Mouse (Mus musculus): ENCODE measurements around the gene 4930442H23Rik. TPM values are rescaled to one million over a fixed set of nuclear protein-coding genes. Genes with fewer than 3 reads are reported as not detected.
"Not testable (repeated sequence)": the region's sequence is repeated elsewhere in the genome, so short reads cannot be mapped to it uniquely, and the experiment has no call there.

The 4930442H23Rik gene
- total RNA-seq, 4 experiments from 2014 or later = not detected

DNA sequence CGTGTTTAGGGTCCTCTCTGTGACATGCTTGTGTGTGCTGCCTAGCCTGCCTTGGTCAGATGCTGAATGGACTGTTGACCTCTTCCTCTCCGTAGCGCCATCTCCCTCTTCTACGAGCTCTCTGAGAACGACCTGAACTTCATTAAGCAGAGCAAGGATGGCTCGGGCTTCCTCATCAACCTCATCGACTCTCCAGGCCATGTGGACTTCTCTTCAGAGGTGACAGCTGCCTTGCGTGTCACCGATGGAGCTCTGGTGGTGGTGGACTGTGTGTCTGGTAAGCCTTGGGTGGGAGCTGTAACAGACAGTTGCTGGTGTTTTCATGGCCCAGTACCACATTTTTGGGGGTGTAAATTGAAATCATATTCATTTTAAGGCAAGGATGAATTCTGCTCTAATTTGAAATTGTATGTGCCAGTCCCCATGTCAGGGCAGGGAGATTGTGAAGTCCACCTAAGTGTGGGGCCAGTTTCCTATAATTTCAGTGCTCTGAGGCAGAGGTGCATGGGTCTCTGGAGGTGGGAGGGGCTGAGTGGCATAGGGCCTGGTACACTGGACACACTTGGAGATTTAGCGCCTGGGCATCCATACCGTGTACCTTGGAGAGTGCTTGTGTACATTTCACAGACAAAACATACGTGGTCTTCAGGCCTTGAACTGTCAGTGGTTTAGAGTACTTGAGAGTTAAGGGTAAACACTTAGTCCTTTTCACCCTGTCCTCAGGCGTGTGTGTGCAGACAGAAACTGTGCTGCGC lies 5.5 kb downstream of the 4930442H23Rik start:
- DNase-seq (ENCODE audit: low spot score in 2 of 2) = no peak

DNA sequence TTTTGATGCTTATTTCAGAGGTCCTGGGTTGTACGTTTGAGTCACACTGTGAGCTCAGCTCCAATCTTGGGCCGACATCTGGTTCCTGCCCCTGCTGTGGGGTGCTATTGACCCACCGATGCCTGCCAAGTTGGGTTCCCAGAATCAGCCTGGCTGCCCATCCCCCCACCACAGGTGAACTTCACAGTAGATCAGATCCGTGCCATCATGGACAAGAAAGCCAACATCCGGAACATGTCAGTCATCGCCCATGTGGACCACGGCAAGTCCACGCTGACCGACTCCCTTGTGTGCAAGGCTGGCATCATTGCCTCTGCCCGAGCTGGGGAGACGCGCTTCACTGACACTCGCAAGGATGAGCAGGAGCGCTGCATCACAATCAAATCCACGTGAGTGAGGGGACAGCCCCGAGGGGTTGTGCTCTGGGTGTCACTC lies 6.1 kb downstream of the 4930442H23Rik start:
- no peak for DNase-seq (ENCODE audit: low spot score in 2 of 2)

DNA sequence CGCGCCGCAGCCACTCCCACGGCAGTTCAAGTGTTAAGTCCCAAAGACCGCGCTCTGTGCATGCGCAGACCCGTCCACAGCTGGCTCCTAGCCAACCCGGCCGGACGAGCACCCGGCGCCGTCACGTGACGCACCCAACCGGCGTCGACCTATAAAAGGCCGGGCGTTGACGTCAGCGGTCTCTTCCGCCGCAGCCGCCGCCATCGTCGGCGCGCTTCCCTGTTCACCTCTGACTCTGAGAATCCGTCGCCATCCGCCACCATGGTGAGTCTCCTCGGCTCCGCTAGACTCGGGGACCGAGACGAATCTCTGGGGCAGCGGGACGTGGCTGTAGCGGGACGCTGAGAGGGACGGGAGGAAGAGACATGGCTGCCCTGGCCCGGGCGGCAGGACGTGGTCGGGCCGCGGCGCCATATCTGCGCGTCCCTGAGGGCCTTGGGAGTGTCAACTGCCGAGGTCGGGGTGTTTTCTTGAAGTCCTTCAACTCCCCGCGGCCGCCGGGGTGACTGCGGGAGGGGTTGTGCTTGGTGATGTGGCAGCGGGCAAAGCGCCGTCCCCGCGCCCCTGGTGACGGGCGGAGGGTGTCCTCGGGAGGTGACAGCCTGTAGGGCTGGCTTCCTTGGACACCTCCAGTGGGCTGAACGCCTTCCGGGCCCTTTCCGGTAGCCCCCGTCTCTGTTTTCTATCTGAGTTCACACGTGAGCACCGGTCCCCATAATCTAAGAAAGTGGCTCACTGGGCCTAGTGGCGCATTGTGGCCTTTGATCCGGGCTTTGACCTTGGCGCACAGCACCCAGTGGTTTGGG lies 7.0 kb downstream of the 4930442H23Rik start, which contains the start of gene Eef2:
Eef2 (plus strand) TSS at position 166 of the 806 bp plus-strand sequence.
- peak; percentile 95 to 99 for DNase-seq (ENCODE audit: low spot score in 2 of 2)

DNA sequence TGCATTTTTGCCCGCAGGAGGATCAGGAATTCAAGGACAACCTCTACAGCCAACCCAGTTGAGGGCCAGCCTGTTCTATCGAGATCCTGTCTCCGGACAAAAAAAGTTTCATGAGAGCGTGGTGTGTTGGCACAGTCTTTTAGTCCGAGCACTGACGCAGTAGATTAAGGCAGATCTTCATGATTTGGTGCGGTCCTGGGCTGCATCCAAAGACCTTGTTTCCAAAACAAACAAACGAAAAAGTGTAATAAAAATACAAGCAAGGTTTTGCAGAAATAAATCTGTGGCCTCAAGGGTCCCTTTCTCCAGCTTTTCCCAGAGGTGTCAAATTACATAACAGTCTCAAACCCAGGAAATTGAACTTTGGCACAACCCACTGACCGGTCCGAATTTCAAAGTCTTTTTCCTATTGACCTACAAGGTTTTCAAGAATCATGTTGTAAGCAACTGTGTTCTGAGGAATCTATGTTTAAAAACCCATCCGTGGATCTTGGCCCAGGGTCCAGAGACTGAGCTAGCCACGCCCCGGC lies 7.6 kb downstream of the 4930442H23Rik start:
- DNase-seq (ENCODE audit: low spot score in 2 of 2) = no peak

DNA sequence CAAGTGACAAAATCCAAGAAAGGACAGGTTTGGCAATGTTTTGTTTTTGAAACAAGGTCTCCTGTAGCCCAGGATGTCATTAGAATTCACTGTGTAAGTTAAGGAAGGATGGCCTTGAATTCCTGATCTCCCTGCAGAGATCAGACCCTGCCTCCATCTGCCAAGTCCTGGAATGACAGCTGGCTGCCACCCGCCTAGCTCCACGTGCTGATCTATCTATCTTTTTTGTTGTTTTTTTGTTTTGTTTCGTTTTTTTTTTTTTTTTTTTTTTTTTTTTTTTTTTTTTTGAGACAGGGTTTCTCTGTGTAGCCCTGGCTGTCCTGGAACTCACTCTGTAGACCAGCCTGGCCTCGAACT lies 8.3 kb downstream of the 4930442H23Rik start:
- DNase-seq (ENCODE audit: low spot score in 2 of 2) = not testable (repeated sequence)

DNA sequence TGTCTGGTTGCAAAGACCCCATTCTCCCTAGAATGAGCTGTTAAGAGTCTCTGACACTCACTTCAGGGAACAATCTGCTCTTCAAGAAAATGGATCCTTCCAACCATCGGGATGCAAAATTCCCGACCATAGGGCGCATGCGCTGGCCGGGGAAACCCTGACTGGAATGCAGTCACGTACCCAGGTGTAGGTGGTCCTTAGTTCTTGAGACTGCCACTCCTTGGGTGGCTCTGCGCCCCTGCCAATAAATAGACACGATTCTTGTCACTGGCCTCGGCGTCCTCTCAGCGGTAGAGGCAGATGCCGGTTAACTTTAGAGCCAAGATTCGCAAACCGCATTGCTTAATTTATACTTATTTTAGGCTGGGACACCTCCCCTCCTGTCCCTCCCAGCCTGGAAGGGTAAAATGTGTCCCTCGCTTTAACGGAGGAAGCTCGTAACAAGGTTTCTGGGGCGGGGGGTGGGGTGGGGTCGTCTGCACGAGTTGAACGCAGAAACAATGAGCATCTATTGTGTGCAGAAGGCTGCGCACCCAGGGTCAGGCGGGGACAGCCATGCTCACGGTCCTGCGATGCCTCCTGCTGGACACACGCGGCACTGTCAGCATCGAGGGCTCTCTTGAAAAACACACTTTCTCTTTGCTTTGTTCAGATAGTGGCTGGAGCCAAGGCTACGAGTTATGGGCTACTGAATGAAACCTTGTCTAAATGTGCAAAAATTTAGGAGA lies 8.9 kb downstream of the 4930442H23Rik start:
- DNase-seq (ENCODE audit: low spot score in 2 of 2) = peak; percentile 81 to 91

DNA sequence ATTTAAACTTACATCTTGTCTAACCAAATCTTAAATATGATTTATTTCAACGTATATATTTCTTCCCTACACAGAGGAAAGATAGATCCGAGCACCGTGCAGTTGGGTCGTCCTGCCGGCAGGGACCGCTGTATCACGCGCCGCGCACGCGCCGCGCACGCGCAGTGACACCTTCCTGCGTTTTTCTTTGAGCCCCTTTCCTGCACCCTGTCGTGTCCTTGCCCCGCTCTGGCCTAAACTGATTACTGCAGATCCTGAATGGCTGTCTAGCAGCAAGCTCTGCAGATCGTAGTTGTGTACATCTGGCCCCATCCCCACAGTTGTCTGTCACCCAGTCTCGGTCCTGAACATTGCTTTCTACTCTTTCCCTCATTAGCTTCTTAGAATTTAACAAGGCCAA lies 10.5 kb downstream of the 4930442H23Rik start:
- peak in 1 of 2 experiments; percentile 84 for DNase-seq (ENCODE audit: low spot score in 2 of 2)

DNA sequence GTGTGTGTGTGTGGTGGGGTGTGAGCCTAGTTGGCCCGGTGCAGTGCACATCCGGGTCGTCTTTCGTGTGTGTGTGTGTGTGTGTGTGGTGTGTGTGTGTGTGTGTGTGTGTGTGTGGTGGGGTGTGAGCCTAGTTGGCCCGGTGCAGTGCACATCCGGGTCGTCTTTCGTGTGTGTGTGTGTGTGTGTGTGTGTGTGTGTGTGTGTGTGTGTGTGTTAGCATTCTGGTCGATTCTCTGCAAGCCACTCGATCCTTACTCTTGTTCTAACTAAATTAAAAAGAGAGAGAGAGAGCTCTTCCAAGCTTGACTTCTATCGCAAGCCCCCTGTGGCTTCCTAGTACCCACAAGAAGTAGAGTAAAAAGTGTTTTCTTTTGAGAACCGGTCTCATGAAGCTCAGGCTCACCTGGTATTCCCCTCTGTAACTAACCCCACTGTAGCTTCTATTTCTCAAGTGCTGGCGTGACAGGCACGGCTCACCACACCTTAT lies 14.2 kb downstream of the 4930442H23Rik start:
- not testable (repeated sequence) for DNase-seq (ENCODE audit: low spot score in 2 of 2)

DNA sequence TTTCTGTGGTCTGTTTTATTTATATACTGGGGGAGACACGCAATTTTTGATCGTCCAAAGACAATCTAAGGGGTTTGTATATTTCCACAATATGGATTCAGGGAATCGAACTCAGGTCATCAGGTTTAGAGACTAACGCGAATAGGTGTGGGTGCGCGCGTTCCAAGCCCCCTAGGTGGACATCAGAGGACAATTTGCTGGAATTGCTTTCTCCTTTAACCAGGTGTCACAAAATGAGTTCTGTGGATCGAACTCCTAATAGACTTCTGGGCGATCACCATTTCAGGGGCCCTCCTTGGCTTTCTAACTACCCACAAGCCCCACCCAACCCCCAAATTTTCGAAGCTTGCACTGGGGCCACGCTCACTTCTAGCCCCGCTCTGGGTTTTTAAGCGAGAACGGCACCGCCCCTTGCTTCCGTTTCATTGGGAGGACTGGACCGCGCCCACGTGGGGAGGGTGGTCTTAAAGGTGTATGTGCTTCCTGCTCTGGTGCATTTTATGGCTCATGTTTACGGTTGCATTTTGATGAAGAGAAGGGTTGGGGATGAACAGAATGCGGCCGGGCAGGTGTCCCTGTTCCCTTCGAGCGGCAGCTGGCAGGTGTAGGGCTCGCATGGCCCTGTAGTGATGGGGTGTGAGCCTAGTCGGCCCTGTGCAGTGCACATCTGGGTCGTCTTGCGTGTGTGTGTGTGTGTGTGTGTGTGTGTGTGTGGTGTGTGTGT lies 15.0 kb downstream of the 4930442H23Rik start:
- DNase-seq (ENCODE audit: low spot score in 2 of 2) = peak in 1 of 2 experiments; percentile 74

DNA sequence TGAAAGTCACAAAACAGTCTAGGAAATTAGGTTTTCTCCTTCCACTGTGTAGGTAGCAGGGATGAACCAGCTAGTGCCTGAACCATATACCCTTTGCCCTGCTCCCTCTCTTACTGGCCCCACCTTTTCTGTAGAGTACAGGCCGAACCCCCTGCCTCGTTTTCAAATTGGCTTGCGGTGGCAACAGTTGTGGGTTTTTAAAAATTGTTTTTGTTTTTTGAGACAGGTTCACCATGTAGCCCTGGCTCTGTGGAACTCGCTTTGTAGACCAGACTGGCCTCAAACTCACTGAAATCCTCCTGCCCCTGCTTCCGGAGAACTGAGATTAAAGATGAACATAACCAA lies 15.6 kb downstream of the 4930442H23Rik start:
- no peak for DNase-seq (ENCODE audit: low spot score in 2 of 2)

DNA sequence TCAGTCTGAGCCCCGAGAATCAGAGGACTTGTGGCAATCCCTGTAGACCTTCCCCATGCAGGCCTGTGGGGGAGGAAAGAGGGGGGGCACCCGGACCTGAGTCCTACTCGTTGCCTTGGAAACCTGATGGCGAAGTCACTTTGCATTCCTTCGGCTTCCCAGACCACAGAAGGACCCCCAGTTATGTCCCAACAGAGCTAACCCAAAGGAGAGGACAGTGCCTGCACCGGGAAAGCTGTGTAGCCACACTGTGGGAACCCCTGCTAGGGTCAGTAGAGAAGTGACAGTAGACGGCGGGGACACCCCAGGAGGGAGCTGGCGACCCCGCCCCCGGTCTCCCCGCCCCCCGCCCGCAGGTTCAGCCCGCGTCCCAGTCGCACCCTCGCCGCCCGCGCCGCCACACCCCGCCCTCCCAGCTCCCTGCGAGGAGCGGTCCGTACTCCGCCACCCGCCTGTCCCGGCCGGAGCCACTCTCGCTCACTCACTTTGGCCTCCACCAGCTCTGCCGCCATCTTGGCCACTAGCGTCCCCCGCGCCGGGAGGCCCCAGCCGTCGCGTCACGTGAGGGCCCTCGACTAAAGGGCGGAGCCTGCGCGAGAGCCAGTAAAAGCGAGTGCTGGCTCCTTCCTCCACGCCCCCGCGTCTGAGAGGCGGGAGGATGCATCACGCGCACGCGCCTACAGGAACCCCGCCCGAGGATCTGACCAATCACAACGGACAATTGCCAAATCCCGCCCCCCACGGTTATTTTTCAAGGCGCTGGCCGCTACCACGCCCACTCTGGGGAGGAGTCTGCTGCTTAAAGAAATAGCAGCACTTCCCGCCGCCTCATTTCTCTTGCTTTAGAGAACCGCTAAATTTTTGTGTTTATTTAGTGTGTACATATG lies 16.2 kb downstream of the 4930442H23Rik start, which contains the start of gene Pias4:
Pias4 (minus strand) TSS at position 724 of the 887 bp plus-strand sequence.
- DNase-seq (ENCODE audit: low spot score in 2 of 2) = peak; percentile 100

DNA sequence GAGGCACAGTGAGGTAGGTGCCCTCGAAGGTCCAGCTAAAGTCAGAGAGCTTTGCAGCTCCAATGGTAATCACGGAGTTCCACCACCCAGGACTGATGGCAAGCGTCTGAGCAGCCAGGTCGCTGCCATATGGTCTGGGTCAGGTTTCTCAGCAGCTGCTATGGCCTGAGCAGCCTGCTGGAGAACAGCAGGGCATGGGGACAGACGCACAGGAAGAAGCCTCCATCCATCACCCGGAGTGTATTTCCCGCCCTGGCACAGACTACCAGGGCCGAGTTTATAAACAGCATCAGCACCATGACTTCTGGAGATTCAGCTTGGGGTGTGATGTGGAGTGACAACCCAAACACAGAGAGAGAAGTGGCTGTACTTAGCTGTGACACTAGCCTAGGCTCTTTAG lies 18.5 kb downstream of the 4930442H23Rik start:
- DNase-seq (ENCODE audit: low spot score in 2 of 2) = no peak

DNA sequence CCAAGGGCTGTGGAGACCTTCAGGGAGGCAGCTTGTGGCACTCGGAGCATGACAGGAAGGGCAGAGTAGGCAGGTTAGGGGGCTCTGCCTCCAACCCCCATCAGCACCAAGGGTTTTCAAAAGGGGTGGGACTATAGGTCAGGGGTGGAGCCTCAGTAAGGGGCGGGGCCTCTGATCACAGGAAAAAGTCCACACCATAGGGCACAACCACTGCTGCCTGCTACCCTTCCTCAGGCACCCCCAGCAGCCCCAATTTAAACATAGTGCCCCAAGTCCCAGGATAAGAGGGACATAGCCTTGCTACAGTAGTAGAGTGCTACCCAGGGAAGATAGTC lies 21.4 kb downstream of the 4930442H23Rik start:
- DNase-seq (ENCODE audit: low spot score in 2 of 2) = no peak

DNA sequence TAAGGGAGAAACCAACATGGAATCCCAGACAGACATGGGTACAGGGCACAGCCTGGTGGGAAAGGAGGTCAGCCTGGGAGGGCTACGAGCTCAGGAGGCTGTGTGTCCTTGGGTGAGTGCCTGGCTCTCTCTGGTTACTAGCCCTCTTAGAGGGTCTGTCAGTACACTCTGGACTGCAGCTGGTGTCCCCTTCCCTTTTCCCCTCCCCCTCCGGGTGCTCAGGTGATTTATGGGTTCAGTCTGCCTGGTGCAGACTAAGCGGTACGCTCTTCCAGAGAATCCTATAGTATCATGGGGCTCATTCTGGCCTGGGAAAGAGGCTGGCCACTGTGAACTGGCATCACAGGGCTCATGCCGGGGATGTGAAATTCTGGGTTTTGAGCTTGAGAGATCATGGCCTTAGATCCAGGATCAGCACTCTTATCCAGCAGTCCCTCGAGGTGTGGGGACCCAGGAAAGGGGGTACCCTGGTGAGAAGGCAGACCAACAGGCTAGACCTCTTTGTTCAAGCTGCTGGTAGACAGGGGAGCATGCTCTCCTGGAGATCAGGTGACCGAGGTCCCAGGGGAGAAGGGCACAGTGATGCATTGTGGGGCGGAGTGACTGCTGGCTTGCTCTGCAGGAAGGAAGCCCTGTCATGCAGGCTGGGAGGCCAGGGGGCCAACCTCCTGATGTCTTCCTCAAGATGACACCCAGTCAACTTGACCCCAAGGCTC lies 21.9 kb downstream of the 4930442H23Rik start:
- no peak for DNase-seq (ENCODE audit: low spot score in 2 of 2)

DNA sequence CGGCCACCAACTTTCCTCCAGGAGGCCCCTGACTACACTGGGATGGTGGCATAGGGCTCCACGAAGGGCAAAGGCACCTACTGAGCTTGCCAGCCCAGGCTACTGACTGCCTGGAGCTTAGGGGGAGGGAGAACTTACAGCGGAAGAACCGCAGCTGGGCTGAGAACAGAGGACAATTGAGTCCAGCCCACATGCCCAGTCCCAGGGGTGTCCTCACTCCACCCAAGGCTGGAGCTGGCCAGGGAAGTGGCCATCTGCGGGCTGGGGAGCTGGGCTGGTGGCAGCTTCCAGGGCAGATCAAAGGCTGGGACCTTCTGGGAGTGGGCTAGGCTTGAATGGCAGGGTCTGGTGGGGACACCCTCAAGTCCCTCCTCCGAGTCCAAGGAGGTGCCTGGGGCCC lies 28.9 kb downstream of the 4930442H23Rik start:
- DNase-seq (ENCODE audit: low spot score in 2 of 2) = no peak

DNA sequence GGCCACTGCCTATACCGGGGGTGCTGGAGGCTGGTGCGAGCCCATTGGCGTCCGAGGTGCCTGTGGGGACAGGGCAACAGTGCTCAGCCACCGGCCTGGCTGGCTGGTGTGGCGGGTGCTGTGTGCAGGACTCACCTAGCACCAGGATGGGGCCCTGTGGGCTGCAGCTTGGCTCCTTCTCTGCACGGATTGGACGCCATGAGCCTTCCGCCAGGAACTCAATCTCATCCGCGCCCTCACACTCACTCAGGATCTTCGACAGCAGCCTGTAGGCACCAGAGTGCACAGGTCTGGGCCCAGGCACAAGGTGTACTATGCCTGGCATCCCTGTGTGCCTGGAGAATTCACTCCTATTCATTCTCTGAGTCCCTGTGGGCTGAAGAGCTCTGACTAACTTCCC lies 29.3 kb downstream of the 4930442H23Rik start:
- no peak for DNase-seq (ENCODE audit: low spot score in 2 of 2)

DNA sequence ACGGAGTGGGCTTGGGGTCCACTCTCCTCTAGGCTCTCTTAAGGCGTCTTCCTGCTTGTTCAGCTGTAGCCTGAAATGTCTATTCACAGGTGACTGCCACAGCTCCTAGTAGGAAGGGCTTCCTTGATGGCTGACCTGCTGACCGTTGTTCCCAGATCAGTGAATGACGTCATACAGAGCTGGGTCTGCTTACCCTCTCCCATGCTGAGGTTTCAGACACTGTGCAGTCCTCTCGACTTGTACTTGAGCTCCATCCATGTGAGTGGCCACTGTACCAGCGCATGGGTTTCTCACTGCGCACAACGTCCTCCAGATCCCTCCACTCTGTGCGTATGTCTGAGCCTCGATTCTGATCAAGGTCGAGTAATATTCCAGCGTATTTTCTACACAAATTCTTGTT lies 31.0 kb downstream of the 4930442H23Rik start:
- DNase-seq (ENCODE audit: low spot score in 2 of 2) = no peak

DNA sequence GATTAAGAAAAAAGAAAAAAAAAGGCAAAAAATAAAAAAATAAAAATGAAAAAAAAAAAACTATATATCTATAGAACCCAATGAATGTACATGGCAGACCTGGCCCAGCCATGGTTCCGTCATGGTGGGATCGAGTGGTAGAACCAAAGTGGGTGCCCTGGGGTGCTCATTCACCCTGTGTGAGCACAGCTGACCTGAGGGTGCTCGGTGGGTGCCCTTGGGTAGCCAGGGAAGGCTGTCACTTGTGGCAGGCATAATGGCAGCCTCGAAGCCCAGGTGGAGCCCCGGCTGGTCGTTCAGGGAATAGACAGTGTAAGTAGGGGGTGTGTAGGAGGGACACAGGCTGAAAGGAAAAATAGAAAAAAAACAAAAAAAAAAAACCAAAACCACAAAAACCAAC lies 32.4 kb downstream of the 4930442H23Rik start:
- DNase-seq (ENCODE audit: low spot score in 2 of 2) = no peak

DNA sequence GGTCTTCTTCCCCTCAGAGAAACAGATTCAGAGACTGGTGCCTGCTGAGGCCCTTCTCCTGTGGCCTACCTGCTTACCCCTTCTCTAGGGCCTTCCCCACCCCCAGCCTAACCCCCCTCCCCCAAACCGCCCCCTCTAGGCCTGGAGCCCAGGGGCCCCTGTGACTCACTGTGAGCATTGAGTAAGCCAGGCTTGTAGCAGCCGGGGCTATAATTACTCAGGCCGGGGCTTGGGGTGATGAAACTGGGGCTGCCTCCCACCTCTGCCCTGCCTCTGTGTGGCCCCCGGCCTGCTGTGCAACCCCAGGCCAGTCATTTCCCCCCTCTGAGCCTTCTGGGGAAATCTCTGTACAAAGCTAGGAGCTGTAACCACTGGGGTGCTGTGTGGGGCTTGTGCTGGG lies 37.4 kb downstream of the 4930442H23Rik start:
- DNase-seq (ENCODE audit: low spot score in 2 of 2) = no peak

Data from layer of hippocampus, adult 8-10 months (tissue).